Mouse (Mus musculus) cerebellum, adult (tissue): Measurements from ENCODE around the gene Atp5d.
"Not testable (repeated sequence)": the region's sequence is repeated elsewhere in the genome, so short reads cannot be mapped to it uniquely, and the experiment has no call there.

Experiments used
- ATAC-seq: cut with Nextera tagmentation; 2 replicates; pipeline ENCODE4 v1.9.2; 2017; ENCODE audit warnings: mild to moderate bottlenecking, moderate library complexity, mixed read lengths; ENCODE audit not compliant: insufficient number of reproducible peaks, low FRiP score, low TSS enrichment

Gene Atp5d

DNA sequence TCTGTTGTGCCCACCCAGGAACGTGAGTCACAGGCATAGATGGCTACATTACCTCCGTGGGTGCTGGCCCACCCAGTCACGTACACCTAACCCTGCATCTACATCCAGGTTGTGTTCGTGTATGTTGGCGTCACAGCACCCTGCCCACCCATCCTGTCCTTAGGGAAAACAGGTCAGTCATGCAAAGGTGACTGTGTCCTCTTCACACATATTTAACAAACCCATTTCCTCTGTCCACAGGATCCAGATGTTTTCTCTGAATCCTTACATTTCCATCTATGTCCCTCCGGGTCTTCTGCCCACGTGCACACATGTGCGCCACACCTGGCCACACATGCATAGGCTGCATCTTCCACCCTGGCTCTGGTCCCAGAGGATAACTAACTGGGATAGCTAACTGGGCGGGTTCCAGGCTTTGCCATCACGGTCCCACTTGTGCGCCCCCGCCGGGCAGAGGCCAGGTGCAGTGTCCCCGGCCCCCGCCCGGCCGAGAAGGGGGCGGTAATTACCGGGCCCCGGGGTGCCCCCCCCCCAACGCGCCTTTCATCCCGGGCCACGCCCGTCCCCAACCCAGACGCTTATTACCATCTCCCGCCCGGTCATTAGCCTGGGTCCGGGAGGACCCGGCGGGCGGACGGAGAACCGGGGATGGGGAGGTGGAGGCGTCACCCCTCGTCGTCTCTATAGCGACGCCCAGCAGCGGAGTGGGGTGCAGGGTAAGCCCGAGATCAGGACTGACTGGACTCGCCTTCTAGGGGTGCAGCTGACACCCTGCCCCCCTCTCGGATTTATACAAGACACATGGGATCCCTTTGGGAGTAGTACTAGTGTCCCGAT, 25.9 kb downstream of the Atp5d start:
- peak; percentile 2; the same call in 1 of the 2 replicates for ATAC-seq

DNA sequence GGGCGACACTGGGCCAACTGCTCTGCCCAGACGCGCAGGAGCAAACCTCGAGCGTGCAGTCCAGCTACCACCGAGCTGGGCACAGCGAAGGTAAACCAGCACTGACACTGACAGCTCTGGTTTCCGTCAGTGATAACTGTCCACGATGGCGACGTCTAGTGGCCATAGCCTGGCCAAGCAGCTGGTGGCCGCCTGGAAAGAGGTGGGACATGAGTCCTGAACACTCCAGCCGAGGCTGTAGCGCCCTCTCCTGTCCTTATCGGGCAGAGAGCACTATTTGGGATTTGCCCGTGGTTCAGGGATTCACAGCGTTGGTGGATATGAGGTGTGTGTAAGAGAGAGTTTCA, 26.5 kb downstream of the Atp5d start:
- peak; percentile 54; the same call in 1 of the 2 replicates for ATAC-seq

DNA sequence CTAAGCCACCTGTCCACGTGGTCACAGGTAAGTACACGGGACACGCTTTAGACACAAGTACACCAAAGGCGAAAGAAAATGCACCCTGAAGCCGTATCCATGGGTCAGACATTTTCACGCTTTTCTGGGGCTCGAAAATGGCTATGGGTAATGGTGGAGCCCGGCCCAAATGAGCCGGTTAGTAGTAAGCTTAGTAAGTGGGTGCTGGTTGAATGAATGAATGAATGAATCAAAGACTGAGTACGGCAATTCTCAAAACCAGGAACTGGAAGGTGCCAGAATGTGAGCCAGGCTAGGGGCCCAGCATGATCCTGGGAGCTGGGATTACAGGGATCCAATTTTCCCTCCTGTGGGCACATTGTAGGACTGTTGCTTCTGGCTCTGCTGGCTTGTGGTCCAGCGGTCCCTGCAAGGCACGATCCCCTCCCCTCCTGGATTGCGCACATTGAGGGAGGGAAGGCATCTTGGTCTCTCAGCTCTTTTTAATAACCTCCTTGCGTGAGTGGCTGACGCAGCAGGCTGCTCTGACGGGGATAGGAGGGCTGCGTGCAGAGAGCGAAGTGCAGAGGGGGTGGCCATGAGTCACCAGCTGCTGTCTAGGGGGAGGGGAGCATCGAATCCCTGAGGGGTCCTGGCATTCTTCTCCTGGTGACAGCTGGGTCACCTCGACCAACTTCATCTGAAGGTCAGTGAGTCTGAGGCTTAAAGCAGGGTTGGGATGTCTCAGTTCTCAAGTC, 27.1 kb downstream of the Atp5d start, which contains the start of gene Cirbp:
Cirbp (plus strand) TSS at position 594 of the 737 bp plus-strand sequence.
- no peak for ATAC-seq

DNA sequence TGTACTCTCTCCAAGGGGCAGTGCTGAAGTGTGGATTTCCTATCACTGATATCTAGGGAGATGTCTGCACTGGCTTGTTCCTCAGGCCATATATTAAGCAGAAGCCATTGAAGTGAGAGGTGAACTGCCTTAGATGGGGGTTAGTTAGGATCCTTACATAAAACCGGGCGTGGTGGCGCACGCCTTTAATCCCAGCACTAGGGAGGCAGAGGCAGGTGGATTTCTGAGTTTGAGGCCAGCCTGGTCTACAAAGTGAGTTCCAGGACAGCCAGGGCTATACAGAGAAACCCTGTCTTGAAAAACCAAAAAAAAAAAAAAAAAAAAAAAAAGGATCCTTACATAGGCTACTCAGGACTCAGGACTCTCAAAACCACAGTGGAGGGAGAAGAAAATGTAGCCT, 27.7 kb downstream of the Atp5d start:
- ATAC-seq, result not testable (repeated sequence)

DNA sequence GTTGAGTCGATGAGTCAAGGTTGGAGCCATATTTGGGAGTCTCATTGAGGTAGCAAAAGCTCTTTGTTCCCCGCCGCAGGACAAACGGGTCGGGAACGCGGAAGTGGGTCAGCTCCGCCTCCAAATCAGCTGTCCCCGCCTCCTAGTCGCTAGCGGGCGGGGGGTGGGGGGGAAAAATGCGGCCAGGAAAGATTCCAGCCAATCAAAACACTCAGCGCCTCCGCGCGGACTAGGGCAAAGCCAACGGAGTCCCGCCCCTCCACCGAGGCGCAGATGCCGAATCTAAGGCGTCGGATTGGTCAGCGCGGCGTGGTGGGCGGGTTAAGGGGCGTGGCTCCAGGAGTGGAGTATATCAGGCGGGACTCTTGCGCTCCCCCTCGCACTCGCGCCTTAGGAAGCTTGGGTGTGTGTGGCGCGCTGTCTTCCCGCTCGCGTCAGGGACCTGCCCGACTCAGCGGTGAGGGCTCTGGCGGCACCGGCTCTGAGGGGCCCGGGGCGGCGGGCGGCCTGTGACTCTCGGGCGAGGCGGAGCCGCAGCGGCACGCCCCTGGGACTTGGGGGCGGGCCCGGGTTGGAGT, 29.1 kb downstream of the Atp5d start:
- peak; percentile 72 for ATAC-seq

DNA sequence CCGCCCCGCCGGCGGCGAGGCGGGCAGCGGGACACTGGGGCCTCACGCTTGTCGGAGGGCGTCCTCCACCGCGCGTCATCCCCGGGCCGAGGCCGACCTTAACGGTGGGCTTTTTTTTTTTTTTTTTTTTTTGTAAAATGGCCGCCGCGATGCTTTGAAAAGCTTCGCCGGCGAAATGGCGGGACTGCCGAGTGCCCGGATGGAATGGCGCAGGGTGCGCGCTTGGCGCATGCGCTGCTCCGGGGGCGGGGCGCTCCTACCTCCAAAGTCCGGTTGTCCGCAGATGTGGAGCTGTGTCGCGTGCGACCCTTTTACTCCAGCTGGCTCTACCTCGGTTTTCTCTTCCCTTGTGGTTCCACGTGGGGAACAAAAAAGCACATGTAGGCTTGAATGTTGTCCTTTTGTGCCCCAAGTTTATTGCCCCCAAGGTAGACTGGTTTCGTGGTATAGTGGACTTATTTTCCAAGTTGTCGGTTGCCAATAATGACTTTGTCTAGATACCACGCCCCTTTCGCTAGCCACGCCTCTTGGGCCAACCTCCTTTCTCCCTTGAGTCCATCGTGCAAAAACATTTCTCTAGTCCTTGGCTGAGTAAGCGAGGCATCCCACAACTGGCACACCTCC, 29.7 kb downstream of the Atp5d start:
- ATAC-seq, result peak; percentile 20; the same call in 1 of the 2 replicates

DNA sequence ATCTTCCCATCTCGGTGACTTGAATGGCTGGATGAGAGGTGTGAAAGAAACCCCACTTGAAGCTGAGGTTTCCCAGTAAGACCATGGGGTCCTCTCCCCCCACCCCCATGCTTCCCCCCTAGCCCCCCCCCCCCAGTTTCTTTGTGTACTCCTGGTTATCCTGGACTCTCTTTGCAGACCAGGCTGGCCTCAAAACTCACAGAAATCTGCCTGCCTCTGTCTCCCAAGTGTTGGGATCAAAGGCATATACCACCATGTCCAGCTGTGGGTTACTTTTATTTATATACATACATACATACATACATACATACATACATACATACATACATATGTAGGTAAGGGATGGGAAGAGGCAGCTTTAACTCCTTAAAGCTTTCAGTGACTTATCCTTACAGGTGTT, 30.6 kb downstream of the Atp5d start:
- ATAC-seq, result no peak

DNA sequence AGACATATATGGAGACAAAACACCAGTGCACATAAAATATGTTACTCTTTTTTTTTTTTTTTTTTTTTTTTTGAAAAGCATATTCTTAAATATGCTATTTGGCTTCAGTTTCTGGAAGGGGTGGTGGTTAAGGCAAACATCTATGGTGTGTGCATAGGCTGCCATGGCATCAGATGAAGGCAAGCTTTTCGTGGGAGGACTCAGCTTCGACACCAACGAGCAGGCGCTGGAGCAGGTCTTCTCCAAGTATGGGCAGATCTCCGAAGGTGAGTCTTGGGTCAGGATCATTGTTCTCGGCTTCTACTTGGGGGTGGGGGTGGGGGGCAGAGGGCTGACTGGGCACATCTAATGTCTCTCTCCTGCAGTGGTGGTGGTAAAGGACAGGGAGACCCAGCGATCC, 31.2 kb downstream of the Atp5d start:
- no peak for ATAC-seq

DNA sequence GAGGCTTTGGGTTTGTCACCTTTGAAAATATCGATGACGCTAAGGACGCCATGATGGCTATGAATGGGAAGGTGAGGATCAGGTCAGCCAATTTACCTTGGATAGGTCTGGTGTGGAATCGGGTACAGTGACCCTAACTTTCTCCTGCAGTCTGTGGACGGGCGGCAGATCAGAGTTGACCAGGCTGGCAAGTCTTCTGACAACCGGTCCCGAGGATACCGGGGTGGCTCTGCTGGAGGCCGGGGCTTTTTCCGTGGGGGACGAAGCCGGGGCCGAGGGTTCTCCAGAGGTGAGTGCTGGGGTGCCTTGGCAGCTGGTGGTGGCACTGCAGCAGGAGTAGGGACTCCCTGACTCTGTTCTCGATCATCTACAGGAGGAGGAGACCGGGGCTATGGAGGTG, 31.6 kb downstream of the Atp5d start:
- ATAC-seq, result no peak

DNA sequence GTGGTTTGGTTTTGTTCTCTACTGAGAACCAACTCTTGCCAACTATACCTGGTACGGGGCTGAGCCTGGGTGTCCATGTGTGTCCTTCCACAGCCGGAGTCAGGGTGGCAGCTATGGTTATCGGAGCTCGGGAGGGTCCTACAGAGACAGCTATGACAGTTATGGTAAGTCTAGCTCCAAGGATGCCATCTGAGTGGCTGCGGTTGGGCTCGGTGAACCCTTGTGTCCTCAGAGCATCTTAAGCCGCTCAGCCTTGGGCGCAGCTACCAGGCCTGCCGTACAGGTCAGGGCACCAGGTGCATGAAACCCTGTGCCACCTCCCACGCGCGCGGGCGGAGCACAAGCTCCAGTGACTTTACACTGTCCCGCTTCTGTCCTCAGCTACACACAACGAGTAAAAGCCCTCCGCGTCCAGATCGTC, 32.2 kb downstream of the Atp5d start:
- ATAC-seq, result no peak

DNA sequence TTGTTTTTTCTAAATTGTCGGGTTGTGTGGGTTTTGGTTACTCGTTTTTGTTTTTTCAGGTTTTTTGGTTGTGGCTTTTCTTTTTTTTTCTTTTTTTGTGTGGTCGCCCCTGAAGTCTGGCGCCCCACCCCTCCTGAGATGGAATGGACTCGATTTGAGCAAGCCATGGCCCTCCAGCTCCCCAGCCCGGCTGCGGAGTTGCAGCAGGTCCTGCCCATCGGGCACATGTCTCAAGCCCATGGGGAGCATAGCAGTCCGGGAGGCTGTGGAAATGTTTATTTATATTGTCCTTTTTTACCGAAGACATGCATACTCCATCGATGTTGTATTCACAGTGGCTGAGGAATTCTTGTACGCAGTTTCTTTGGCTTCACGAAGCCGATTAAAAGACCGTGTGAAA, 32.8 kb downstream of the Atp5d start:
- ATAC-seq, result no peak

DNA sequence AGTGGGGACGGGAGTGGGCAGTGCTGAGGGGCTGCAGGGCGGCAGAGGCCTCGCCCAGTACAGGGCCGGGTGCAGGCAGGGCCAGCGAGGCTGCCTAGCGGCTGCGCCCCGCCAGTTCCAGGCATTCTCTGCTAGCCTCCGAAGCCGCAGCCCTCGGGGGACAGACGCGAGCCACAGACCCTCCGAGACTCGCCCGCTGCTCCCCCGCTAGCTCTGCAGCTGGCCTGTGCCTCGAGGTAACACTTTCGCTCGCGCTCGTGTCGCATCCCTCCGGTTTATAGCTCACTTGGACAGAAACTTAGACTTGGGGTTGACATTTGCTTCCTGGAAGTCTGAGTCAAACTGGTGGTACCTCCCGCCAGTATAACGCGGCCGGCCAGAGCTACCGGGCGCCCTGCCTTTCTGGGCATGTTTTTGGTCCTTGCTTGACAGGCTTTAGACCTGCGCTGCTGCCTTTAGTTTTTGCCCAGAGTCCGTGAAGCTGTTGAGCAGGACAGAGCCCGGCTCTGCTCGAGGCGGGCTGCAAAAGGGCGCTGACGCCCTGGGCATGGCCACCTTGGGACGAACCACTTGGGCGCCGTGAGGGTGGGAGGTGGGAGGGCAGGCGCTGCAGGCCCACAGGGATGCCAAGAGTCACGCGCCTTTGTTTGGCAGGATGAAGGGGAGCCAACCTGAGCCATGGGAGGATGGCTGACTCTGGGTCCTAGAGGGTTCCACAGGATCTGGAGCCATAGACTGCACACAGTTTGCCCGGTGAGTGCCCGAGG, 33.5 kb downstream of the Atp5d start:
- ATAC-seq, result no peak

DNA sequence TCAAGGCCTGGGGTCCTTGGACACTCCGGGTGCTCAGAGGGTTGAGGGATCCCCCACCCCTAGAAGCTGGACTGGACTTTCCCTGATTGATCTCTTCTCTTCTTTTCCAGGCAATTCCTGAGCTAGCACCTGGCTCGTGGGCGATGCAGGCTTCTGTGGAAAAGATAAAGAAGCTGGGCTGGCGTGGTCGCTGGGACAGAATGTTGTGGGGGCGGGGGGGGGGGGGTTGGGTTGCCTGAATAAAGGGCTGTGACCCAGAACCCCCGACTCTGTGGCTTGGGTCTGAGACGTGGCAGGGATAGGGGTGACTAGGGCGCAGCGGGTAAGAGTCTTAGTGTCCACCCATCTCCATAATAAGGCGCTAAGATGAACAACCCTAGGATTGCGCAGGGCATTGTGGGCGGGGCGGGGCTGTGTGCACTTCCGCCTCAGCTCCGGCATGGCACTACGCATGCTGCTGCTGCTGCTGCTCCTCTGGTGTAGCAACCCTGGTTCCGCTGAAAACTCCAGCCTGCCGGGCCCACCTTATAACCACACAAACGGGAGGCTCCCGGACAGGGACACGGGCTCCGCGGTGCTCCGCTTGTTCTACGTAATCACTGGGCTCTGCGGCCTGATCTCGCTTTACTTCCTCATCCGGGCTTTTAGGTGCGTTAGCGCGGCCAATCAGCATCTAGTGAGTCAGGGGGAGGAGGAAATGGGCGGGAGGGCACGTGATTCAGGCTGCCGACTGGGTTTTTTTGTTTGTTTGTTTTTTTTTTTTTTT, 34.3 kb downstream of the Atp5d start, which contains the start of gene 1600002K03Rik:
1600002K03Rik (plus strand) TSS at position 418 of the 766 bp plus-strand sequence.
- ATAC-seq, result peak; percentile 34; the same call in 1 of the 2 replicates

DNA sequence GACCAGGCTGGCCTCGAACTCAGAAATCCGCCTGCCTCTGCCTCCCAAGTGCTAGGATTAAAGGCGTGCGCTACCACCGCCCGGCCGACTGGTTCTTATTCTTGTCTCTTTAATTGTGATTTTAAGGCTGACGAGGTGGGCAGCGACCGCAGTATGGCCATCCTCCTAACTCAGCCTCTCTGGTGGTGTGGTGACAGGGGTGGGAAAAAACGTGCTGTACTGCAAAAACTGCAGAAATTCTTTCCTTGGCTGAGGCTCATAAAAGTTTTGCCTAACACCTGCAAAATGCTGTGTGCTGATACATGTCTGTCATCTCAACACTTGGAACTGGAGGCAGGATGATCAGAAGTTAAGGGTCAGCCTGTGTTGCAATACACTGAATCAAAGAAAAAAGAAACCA, 34.9 kb downstream of the Atp5d start:
- no peak for ATAC-seq

DNA sequence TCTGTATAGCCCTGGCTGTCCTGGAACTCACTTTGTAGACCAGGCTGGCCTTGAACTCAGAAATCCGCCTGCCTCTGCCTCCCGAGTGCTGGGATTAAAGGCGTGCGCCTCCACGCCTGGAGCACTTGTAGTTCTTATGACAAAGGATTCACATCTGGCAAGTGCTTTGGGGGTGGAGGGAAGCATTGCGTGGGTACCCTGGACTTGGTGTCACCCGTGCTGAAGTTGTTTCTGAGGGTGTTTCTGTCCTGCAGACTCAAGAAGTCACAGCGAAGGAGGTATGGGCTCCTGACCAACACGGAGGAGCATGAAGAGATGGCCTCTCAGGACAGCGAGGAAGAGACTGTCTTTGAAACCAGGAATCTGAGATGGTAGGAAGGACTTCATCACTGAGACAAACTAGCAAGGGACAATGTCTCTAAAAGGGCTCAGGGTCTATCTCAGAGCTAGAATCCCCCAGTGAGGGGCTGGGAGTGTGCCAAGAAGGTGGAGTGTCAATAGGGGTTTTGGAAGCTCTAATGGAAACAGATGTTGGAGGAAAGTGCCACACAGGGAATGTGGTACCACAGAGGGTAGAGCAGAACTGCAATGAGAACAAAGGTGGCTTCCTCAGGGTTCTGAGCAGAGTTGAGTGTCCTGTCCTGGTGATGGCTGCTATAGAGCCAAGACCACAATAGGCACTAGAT, 35.7 kb downstream of the Atp5d start:
- no peak for ATAC-seq

DNA sequence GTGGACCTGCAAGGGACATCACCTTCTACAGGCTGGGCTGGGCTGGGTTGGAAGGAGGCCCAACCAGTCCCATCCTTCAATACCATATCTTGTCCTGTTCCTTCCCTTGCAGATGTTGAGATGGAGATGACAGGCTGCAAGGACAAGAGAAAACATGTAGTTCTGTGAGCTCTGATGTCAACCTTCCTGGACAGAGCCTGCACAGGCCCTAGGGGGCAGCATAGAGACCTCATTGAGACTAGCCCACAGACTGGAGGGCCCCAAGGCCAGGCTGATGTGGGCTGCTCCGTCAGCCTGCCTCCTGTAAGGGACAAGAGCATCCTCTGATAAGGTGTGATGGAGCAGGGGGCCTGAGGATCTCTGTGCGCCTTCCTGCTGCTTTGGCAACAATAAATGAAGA, 36.3 kb downstream of the Atp5d start:
- no peak for ATAC-seq

DNA sequence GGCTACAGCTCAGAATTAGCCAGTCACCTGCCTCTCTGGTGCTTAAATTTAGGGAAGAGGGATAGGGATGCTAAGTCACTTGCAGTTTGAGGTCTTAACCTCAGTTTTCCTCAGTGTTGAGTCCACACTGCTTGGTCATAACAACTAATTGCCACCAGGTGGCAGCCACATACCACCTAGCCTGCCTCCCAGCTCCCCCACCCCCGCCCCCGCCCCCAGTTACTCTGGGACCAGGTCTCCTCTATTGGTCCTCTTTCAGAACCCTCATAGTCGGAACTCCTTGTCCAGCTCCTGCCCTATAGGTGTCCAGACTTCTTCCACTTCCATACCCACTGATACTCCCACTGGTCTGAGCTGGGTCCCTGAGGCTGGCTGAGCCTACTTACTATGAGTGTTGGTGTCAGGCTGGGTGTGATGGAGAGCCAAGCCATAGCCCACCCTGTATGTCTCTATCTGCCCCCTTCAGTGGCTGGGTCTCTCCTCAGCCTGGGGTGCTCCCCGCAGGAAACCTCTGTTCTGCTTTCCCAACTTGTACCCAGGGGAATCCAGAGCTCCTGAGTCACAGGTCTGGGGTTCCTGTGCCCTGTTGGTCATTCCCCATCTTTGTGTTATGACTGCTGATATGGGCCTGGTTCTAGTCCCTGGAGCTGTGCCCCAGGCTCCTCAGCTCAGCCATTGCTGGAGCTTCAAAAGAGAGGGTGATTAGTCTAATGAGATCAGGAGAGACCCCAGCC, 37.3 kb downstream of the Atp5d start:
- ATAC-seq, result no peak

DNA sequence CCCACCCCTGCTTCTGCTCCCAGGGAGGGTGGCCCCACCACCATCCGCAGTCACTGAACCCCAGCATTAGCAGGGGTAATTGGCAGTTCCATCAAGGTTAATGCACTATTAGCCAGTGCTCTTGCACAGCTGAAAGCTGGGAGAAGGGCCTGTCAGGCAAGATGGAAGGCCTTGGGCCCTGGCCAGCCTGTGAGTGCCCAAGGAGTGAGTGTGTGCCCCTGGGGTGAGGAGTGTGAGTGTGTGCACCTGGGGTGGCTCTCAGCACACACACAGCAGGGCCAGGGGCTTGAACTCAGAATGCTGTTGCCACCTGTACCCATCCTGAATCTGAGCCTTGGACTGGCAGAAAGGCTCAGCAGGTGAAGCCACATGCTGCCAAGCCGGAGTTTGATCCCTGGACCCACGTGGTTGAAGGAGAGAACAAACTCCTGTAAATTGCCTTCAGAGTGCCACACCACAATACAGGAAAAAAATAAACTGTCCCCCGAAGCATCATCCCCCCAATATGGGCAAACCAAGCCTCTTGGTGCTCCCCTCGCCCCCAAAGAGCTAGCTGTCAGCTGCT, 37.9 kb downstream of the Atp5d start:
- ATAC-seq, result no peak
